Mouse (Mus musculus): ENCODE results near the gene Csrnp2.
"Not testable (repeated sequence)": the region's sequence is repeated elsewhere in the genome, so short reads cannot be mapped to it uniquely, and the experiment has no call there.

Csrnp2 gene

DNA sequence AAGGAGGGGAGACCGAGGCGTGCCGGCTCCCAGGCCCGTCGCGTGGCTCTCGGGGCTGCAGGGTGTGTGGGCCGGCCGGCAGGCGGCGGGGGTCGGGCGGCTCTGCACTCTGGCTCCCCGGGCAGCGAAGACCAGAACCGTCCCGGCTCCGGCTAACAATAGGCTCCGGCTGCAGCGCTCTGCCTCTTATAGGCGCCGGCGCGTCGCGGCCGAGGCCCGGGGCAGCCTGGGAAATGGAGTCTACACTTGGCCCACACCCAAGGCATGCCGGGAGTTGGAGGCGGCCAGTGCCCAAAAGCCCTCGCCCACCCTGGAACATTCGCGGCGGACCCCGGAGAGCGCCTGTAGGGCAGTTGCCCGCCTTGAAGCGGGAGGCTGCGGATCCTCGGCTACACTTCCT lies at the start of gene Csrnp2:
Csrnp2 (minus strand) TSS at position 387 of the 400 bp plus-strand sequence.
- peak; percentile 97 for DNase-seq

DNA sequence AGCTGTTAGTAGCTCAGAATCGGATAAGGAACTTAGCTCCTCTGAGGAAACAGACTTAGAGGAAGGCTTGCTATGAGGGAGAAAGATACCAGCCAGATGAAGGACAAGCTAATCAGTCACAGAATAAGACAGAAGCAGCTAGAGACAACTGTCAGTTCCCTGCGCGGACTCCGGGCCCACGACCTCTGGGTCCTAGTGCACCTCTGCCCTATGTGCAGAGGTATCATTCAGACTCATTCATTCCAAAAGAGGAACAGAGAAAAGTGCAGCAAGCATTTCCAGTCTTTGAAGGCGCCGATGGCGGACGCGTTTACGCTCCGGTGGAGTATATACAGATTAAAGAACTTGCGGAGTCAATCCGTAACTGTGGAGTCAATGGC lies 48.4 kb upstream of the Csrnp2 start:
- not testable (repeated sequence) for DNase-seq

GRCm38 (mm10) chr15:100542876-100543650 lies 47.8 kb upstream of the Csrnp2 start:
- not testable (repeated sequence) for DNase-seq

- no peak for DNase-seq
Observed at GRCm38 (mm10) chr15:100541426-100541825, 46.1 kb upstream of the Csrnp2 start.

DNA sequence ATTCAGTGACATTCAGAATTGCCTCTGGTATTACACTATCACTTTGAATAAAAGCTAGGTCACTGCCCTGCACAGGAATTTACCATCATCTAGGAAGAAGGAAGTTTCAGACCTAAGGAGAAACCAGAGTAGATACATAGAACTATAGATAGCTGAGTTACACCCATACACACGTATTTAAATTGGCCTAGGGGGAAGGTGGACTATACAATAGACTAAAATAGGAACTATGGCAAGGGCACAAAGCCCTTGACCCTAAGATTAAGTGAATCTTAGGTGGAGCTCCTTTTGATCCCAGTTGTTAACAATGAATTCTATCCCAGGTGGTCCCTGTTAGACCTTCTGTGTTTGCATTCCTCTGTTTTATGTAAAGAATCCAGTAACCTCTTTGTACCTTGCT lies 45.7 kb upstream of the Csrnp2 start:
- DNase-seq: not testable (repeated sequence)

DNA sequence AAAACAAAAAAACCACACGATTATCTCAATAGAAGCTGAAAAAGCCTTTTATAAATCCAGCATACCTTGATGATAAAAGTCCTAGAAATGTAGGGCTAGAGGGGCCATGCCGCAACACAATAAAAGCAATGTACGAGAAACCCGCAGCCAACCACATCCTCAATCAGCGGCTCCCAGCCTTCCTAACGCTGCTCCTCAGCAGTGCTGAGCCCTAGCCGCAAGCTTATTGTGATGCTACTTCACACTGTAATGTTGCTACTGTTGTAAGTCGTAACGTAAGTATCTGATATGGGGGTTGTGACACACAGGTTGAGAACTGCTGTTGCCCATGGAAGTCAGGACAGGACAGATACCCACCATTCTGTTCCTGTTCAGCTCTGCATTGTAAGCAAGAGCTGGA lies 44.1 kb upstream of the Csrnp2 start:
- no peak for DNase-seq

- peak; percentile 62 for DNase-seq
Observed at GRCm38 (mm10) chr15:100537913-100538312, 42.6 kb upstream of the Csrnp2 start.

DNA sequence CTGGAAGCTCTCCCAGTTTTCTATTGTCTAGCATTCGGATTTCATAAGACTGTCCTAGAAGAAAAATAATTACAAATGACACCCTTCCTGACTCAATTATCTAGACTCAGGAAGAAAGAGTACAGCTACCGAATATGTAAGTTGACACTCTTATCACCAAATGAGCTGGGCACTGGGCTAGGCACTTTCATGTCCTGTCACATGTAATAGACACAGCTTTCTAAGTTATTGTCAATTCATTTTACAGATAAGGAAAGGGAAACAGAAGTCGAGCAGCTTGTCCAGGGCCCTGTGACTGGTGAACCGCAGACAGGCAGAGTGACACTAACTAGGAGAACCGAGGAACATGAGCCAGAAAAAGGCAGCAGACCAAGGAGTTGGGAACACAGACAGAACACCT lies 32.6 kb upstream of the Csrnp2 start:
- DNase-seq: no peak

DNA sequence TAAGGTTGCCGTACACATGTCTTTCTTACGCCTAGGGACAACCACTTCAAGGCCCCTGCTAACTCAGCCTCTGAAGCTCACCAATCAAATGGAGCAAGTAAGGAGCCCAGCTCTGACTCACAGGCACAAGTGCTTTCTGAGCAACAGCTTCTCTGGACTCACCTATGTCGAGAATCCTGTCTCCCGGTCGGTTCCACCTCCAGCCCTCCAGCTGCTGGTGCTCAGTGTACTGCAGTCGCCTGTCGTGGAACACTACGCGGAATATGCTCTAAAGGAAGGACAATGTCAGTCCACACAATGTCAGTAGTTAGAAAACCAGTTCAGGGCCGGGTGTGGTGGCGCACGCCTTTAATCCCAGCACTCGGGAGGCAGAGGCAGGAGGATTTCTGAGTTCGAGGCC lies 30.1 kb upstream of the Csrnp2 start:
- DNase-seq: no peak

- no peak for DNase-seq
Observed at GRCm38 (mm10) chr15:100520306-100520705, 25.0 kb upstream of the Csrnp2 start.

DNA sequence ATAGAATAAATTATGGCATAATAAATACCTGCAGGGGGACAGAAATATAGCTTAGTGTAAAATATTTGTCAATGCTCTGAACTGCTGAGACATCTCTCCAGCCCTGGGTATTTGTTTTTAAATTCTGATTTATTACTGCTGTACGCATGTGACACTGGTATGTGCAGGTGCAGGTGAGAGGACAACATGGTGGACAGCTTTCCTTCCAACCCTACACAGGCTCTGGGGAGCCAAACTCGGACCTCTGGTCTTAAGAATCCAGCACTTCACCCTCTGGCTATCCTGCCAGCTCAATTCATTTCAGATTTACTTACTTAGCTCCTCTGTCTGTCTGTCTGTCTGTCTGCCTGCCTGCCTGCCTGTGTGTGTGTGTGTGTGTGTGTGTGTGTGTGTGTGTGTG lies 19.8 kb upstream of the Csrnp2 start:
- no peak for DNase-seq

DNA sequence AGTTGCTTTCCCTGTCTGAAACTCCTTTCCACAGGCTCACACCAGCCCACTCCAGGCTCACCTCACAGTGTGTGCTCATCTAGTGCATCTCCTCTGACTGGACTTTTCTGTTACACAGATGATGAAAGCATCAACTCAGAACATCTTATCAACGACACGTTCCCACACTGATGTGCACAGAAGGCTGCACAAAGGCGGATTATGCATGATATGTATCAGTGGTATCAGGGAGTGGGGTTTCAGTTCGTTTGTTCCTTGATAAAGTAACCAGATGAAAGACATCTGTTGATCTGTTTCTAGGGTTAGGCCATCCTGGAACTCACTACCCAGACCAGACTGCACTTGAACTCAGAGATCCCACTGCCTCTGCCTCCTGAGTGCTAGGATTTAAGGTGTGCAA lies 18.1 kb upstream of the Csrnp2 start:
- no peak for DNase-seq

- no peak for DNase-seq
Observed at GRCm38 (mm10) chr15:100510072-100510471, 14.8 kb upstream of the Csrnp2 start.

DNA sequence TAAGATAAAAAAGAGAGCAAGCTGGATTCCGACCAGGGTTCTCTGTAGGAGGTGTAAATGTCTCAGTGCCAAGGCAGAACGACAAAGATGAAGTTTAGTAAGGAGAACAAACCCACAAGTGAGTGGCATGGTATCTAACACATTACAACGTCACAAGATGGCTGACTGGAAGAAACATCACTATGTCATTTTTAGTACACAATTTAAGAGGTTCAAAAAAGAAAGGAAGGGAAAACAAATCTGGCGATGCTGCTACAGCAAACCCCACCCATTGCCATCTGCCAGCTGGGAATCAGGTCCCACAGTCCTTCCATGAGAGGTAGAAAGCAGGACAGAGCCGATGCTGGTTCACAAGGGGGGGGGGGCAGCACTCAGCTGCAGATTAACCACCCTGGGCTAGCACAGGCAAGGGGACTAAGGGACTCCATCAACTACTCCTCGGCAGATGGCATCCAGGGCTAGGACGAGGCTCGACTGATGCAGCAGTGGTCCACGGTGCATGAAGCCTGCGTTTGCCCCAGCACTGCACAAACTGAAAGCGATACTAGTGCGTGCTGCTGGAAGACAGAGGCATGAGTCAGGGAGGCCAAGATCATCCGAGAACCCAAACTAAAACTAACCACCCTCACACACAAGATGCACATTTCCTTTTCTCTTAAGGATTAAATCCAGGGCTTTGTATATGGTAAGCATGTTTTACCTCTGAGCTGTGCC lies 13.3 kb upstream of the Csrnp2 start:
- no peak for DNase-seq

- not testable (repeated sequence) for DNase-seq
Observed at GRCm38 (mm10) chr15:100499506-100499905, 4.2 kb upstream of the Csrnp2 start.

DNA sequence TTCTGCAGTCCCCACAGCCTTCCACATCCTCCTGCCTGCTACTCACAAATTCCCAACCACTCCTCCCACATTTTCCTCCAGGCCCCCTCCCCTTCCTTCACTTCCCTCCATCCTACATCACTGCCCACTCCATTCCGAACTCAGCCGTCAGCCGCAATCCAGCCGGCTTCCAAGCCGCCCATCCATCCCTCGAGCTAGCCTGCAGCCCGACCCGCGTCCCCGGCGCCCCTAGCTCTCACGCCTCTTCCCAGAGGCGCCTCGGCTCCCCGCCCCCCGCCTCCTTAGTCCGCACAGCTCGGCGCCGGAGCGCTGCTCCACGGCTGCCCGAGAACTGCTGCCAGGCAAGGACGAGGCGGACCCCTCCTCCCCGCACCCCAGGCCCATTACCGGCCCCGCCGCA lies 641 bp downstream of the Csrnp2 start:
- peak; percentile 83 for DNase-seq

- peak; percentile 26 for DNase-seq
Observed at GRCm38 (mm10) chr15:100491966-100492365, 3.3 kb downstream of the Csrnp2 start.

DNA sequence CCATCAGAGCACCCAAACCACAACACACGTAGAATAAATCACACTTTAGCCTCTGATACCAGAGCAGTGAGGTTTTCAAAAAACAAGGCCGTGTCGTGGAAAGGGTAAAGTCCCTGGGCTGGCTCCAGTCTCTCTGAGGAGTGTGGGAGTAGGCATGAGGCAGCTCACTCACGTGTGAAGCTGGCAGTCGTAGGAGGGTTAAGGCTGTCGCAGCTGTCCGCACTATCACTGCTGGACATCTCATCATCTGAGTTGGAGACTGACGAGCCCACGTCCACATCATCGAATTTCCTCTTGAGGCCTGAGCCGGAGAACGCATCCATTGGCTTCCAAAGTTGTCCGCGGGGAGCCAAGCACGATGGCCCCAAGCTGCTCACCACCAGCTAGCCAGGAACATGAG lies 6.0 kb downstream of the Csrnp2 start:
- DNase-seq: no peak

DNA sequence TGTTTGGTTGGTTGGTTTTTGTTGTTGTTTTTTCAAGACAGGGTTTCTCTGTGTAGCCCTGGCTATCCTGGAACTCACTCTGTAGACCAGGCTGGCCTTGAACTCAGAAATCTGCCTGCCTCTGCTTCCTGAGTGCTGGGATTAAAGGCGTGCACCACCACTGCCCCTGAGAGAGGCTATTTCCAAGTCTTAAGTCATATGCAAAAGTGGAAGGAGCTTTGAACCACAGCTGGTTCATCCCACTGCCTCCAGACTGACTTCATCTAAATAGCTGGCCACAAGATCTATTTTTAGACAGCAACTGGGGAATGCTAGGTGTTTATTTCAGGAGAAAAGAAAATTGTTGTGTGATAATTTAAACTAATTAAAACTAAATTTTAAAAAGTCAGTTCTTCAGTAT lies 7.0 kb downstream of the Csrnp2 start:
- not testable (repeated sequence) for DNase-seq

- DNase-seq: no peak
Observed at GRCm38 (mm10) chr15:100487050-100487449, 8.2 kb downstream of the Csrnp2 start.

- DNase-seq: peak; percentile 54
Observed at GRCm38 (mm10) chr15:100486450-100486849, 8.8 kb downstream of the Csrnp2 start.

DNA sequence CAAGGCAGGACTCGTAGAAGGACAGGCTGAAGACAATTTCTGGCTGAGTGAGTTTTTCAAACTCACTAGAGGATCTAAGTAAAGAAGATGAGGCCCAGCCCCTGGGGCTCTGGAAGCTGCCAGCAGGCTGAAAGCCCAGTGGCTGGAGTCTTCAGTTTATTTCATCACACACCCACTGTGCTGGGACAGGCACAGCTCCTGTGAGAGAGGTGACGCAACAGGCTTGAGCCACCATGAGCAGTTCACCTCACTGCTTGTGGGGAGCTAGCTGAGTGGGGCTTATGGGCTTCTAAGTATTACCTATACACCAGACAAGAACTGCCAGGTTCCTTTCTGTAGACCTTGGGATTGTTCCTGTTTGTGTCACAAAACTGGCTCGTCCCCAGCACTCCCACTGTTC lies 9.7 kb downstream of the Csrnp2 start:
- DNase-seq: no peak

- no peak for DNase-seq
Observed at GRCm38 (mm10) chr15:100478925-100479324, 16.4 kb downstream of the Csrnp2 start.

DNA sequence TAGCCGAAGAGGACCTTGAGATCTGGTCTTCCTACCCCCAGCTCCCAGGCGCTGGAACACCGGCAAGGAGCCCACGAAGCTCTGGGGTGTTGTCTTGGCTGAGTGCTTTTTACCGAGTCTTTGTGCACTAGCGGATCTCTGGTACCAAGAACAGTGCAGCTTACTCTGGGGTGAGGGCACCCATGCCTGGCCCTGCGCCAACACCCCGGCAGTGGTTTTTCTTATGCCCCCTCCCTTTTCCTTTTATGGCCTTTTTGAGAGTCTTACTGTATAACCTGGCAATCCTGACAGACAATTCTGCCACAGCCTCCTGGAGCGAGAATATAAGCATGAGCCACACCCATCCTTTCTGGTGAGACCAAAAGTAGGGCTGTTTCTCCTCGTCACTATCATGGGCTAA lies 16.9 kb downstream of the Csrnp2 start:
- no peak for DNase-seq

Measured in embryo, embryonic 11 days (tissue).